Mouse (Mus musculus) kidney, embryonic 15.5 days (tissue): ENCODE measurements around the gene Olfml1. TPM values are rescaled to one million over a fixed set of nuclear protein-coding genes. Genes with fewer than 3 reads are reported as not detected.

Source experiments
- ATAC-seq: fragments of 200-750 bp; cut with Nextera tagmentation; replicated peaks from 2 replicates; pipeline ENCODE4 v1.8.0; 2017; ENCODE audit warnings: moderate TSS enrichment; ENCODE audit not compliant: low FRiP score
- H3K27ac ChIP-seq: fragments of 300-500 bp; sonication (generic); 2 replicates; pipeline ENCODE4 v1.5.1; 2015; ENCODE audit warnings: mild to moderate bottlenecking, inconsistent platforms
- H3K27me3 ChIP-seq: fragments of 300-500 bp; sonication (generic); 2 replicates; pipeline ENCODE4 v1.6.1; 2015; ENCODE audit warnings: inconsistent platforms
- H3K36me3 ChIP-seq: fragments of 300-500 bp; sonication (generic); 2 replicates; pipeline ENCODE4 v1.6.1; 2015; ENCODE audit warnings: inconsistent platforms
- H3K4me1 ChIP-seq: fragments of 300-500 bp; sonication (generic); 2 replicates; pipeline ENCODE4 v1.6.1; 2015; ENCODE audit warnings: inconsistent platforms
- H3K4me2 ChIP-seq: fragments of 300-500 bp; sonication (generic); 2 replicates; pipeline ENCODE4 v1.6.1; 2015; ENCODE audit warnings: moderate library complexity, mild to moderate bottlenecking, inconsistent platforms
- H3K4me3 ChIP-seq: fragments of 300-500 bp; sonication (generic); replicated peaks from 2 replicates; pipeline ENCODE4 v1.5.1; 2015; ENCODE audit warnings: mild to moderate bottlenecking, inconsistent platforms
- H3K9ac ChIP-seq: fragments of 300-500 bp; sonication (generic); 2 replicates; pipeline ENCODE4 v1.6.1; 2015; ENCODE audit warnings: mild to moderate bottlenecking, inconsistent platforms
- H3K9me3 ChIP-seq: fragments of 300-500 bp; sonication (generic); replicated peaks from 2 replicates; pipeline ENCODE4 v1.6.1; 2016; ENCODE audit warnings: inconsistent platforms
- WGBS: fragments of 180-500 bp; shearing (Covaris S2); methylation state at CpG from one replicate; pipeline ENCODE4 v1.1.7; 2015; ENCODE audit warnings: mixed read lengths; 5-methylcytosine and 5-hydroxymethylcytosine counted together
- polyA plus RNA-seq: library from polyadenylated mRNA; unstranded; fragments of >200 nt; fragmentation: Nextera tagmentation; extraction: Ambion mirVana; gene quantifications from 2 replicates; pipeline ENCODE4 v1.2.1, GENCODE M21; 2015

The Olfml1 gene
- polyA plus RNA-seq, 1 experiment from 2014 or later = 26.1 TPM

DNA sequence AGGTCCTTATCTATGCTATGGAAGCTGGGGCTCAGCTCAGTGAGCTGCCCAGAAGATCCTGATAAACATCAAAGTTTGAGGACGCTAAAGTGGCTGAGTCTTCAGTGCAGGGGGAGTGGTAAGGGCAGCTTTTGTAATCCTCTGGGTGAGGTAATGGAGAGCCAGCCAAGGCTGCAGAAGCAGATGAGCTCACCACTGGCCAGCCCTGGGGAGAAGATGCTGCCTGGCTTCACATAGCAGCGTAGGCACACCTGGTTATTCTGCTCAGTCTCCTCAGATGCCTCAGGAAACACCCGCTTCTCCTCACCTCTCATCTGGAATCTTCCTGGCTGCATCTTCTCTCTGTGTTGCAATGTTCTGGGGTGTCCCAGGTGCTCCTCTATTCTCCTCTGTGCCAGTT, 57.2 kb downstream of the Olfml1 start:
- H3K27ac ChIP-seq = no peak overlapping the region
- 60% methylated on average over 3 of the region's 3 CpGs for WGBS
- no peaks in the 10 kb centered on the region for H3K4me1 ChIP-seq
- no peaks in the 10 kb centered on the region for H3K36me3 ChIP-seq
- H3K4me2 ChIP-seq = no peak overlapping the region
- H3K27me3 ChIP-seq = no peaks in the 10 kb centered on the region
- H3K9me3 ChIP-seq = no peaks in the 10 kb centered on the region
- H3K4me3 ChIP-seq = no peak overlapping the region
- H3K9ac ChIP-seq = no peak overlapping the region
- ATAC-seq = no peak

GRCm38 (mm10) chr7:107625061-107625460, 57.8 kb downstream of the Olfml1 start, which contains the start of gene 5330417H12Rik:
5330417H12Rik (minus strand) TSS chr7:107625161.
- no peaks in the 10 kb centered on the region for H3K9me3 ChIP-seq
- no peak within 1 kb of the TSS for H3K4me2 ChIP-seq
- WGBS = 81% methylated on average over 2 of the region's 2 CpGs
- no peaks in the 10 kb centered on the region for H3K36me3 ChIP-seq
- no peak within 1 kb of the TSS for H3K27ac ChIP-seq
- ATAC-seq = no peak
- no peaks in the 10 kb centered on the region for H3K4me1 ChIP-seq
- no peak within 1 kb of the TSS for H3K9ac ChIP-seq
- H3K4me3 ChIP-seq = no peak within 1 kb of the TSS
- H3K27me3 ChIP-seq = no peaks in the 10 kb centered on the region

GRCm38 (mm10) chr7:107625781-107626180, 58.5 kb downstream of the Olfml1 start:
- Histone ChIP-seq H3K9ac (no peak overlapping the region), H3K36me3 (no peaks in the 10 kb centered on the region), H3K4me1 (no peaks in the 10 kb centered on the region), H3K4me3 (no peak overlapping the region), H3K9me3 (no peaks in the 10 kb centered on the region), H3K27ac (no peak overlapping the region), H3K4me2 (no peak overlapping the region), H3K27me3 (no peaks in the 10 kb centered on the region)
- ATAC-seq = no peak
- 77% methylated on average over 6 of the region's 6 CpGs for WGBS

GRCm38 (mm10) chr7:107628383-107628782, 61.1 kb downstream of the Olfml1 start:
- Histone ChIP-seq H3K4me1 (no peaks in the 10 kb centered on the region), H3K27ac (no peak overlapping the region), H3K27me3 (no peaks in the 10 kb centered on the region), H3K9me3 (no peaks in the 10 kb centered on the region), H3K4me3 (no peak overlapping the region), H3K9ac (no peak overlapping the region), H3K4me2 (no peak overlapping the region), H3K36me3 (no peaks in the 10 kb centered on the region)
- ATAC-seq = no peak

DNA sequence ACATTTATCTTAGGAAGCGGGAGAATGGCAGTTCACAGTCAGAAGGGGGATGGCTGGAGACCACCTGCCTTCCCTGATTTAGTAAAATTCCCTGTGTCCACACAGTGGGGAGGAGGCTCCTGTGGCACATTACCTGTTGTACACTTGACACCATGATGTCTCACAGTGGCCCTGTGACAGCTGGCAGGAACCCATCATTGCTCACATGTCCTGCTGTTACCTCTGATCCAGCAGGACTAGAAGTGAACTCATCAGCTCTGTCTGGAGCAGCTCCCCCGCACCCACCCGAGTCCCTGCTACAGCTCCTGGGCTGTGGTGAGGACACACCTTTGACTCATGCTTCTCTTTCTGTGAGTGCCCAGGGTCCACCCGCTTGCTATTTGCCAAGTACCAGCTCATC, 66.0 kb downstream of the Olfml1 start:
- H3K27me3 ChIP-seq = no peaks in the 10 kb centered on the region
- no peaks in the 10 kb centered on the region for H3K36me3 ChIP-seq
- no peaks in the 10 kb centered on the region for H3K4me1 ChIP-seq
- H3K4me3 ChIP-seq = no peak overlapping the region
- ATAC-seq = no peak
- H3K4me2 ChIP-seq = no peak overlapping the region
- WGBS = 88% methylated on average over 4 of the region's 4 CpGs
- no peak overlapping the region for H3K9ac ChIP-seq
- H3K27ac ChIP-seq = no peak overlapping the region
- no peaks in the 10 kb centered on the region for H3K9me3 ChIP-seq

DNA sequence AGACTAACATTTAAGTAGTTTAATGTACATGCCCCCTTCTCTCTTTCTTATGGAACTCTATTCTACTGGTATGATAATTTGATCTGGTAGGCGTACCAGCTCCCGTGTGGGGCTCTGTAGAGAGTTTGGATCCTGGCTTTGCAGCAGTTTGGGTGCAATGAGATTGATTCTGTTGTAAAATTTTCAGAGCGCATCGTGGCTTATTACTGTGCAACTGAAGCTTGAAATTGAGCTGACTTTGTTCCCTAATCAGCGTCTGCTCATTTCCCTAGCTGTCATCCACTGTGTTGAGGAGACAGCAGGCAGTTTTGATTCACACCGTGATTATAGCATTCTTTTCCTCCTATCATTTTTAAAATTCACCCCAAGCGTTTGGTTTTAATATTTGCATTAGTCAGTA, 70.2 kb downstream of the Olfml1 start:
- ATAC-seq = no peak
- Histone ChIP-seq H3K27ac (no peak overlapping the region), H3K4me2 (no peak overlapping the region), H3K9ac (no peak overlapping the region), H3K27me3 (no peaks in the 10 kb centered on the region), H3K4me1 (no peaks in the 10 kb centered on the region), H3K4me3 (no peak overlapping the region), H3K36me3 (no peaks in the 10 kb centered on the region), H3K9me3 (no peaks in the 10 kb centered on the region)
- 68% methylated on average over 7 of the region's 7 CpGs for WGBS

- no peaks in the 10 kb centered on the region for H3K27me3 ChIP-seq
- no peak overlapping the region for H3K4me2 ChIP-seq
- H3K4me3 ChIP-seq = no peak overlapping the region
- WGBS = 71% methylated on average over 5 of the region's 5 CpGs
- H3K36me3 ChIP-seq = no peaks in the 10 kb centered on the region
- no peaks in the 10 kb centered on the region for H3K9me3 ChIP-seq
- no peaks in the 10 kb centered on the region for H3K4me1 ChIP-seq
- H3K27ac ChIP-seq = no peak overlapping the region
- H3K9ac ChIP-seq = no peak overlapping the region
- ATAC-seq = no peak
Observed at GRCm38 (mm10) chr7:107638026-107638425, 70.8 kb downstream of the Olfml1 start.

Other genes with a start within 250 kb of the Olfml1 start
- 4.9 and 5.2 TPM in 2 replicates for gene Syt9, start 196.7 kb upstream of the Olfml1 start, polyA plus RNA-seq
- 5.6 and 6.2 TPM in 2 replicates for gene Ppfibp2, start 27.8 kb downstream of the Olfml1 start, polyA plus RNA-seq
- not detected in 2 replicates for gene 5330417H12Rik, start 57.7 kb downstream of the Olfml1 start, polyA plus RNA-seq
- 0.28 TPM in 1 of 2 replicates, not detected in the other for gene Cyb5r2, start 190.6 kb downstream of the Olfml1 start, polyA plus RNA-seq
- gene Ovch2, start 233.8 kb downstream of the Olfml1 start, polyA plus RNA-seq = not detected in 2 replicates
- gene Olfr467, start 244.8 kb downstream of the Olfml1 start, polyA plus RNA-seq = not detected in 2 replicates